Mouse (Mus musculus) hindlimb bud, embryonic 11.5 days (tissue): Measurements from ENCODE around the gene Reps1.
"Not testable (repeated sequence)": the region's sequence is repeated elsewhere in the genome, so short reads cannot be mapped to it uniquely, and the experiment has no call there.

Experiments
- DNase-seq: peaks from one replicate; pipeline ENCODE4 v3.0.0-alpha.2; 2012; ENCODE audit warnings: low read depth, low spot score; ENCODE audit errors: extremely low spot score

Gene Reps1

GRCm38 (mm10) chr10:18138853-18139503 lies 83.3 kb downstream of the Reps1 start:
- DNase-seq = not testable (repeated sequence)

- DNase-seq = no peak
Measured at GRCm38 (mm10) chr10:18139615-18140014, 84.0 kb downstream of the Reps1 start.

- DNase-seq = no peak
Measured at GRCm38 (mm10) chr10:18141389-18141788, 85.7 kb downstream of the Reps1 start.

- DNase-seq = no peak
Measured at GRCm38 (mm10) chr10:18142231-18142630, 86.6 kb downstream of the Reps1 start.

- DNase-seq = no peak
Measured at GRCm38 (mm10) chr10:18147224-18147623, 91.6 kb downstream of the Reps1 start.

- no peak for DNase-seq
Measured at GRCm38 (mm10) chr10:18162435-18162971, 106.8 kb downstream of the Reps1 start.
